Mouse (Mus musculus) adrenal gland, postnatal 25 days (tissue): ENCODE results near the gene Arrdc2. TPM values are rescaled to one million over a fixed set of nuclear protein-coding genes. Genes with fewer than 3 reads are reported as not detected.

Experiments used
- DNase-seq: peaks from one replicate; pipeline ENCODE4 v3.0.0; 2021; ENCODE audit warnings: mixed read lengths
- total RNA-seq: library from RNA; stranded (reverse); gene quantifications from 2 replicates; pipeline ENCODE4 v1.2.3, GENCODE M21; 2021

Gene Arrdc2
- total RNA-seq, 1 experiment from 2014 or later = 14.4 TPM

- DNase-seq = peak; percentile 38
These were observed 24.6 kb upstream of the Arrdc2 start for GRCm38 (mm10) chr8:70863956-70864711.

GRCm38 (mm10) chr8:70862824-70863641 is 23.5 kb upstream of the Arrdc2 start, which contains the start of gene Kcnn1:
Gene Kcnn1 (minus strand): TSS chr8:70863258.
- no peak for DNase-seq

GRCm38 (mm10) chr8:70857516-70857915 is 18.0 kb upstream of the Arrdc2 start:
- DNase-seq = no peak

GRCm38 (mm10) chr8:70856541-70857197 is 17.1 kb upstream of the Arrdc2 start:
- DNase-seq = peak; percentile 84

- no peak for DNase-seq
These were observed 16.5 kb upstream of the Arrdc2 start for GRCm38 (mm10) chr8:70856028-70856427.

- DNase-seq = no peak
These were observed 14.3 kb upstream of the Arrdc2 start for GRCm38 (mm10) chr8:70853863-70854262.

- no peak for DNase-seq
These were observed 13.2 kb upstream of the Arrdc2 start for GRCm38 (mm10) chr8:70852595-70853231.

- DNase-seq = no peak
These were observed 12.3 kb upstream of the Arrdc2 start for GRCm38 (mm10) chr8:70851837-70852236.

- DNase-seq = no peak
These were observed 11.4 kb upstream of the Arrdc2 start for GRCm38 (mm10) chr8:70850947-70851346.

- no peak for DNase-seq
These were observed 10.8 kb upstream of the Arrdc2 start for GRCm38 (mm10) chr8:70850132-70850845.

GRCm38 (mm10) chr8:70849333-70849990 is 9.9 kb upstream of the Arrdc2 start:
- DNase-seq = peak; percentile 24

GRCm38 (mm10) chr8:70846371-70847154 is 7.0 kb upstream of the Arrdc2 start:
- DNase-seq = no peak

- DNase-seq = no peak
These were observed 5.6 kb upstream of the Arrdc2 start for GRCm38 (mm10) chr8:70845108-70845507.

- peak; percentile 95 for DNase-seq
These were observed 5.0 kb upstream of the Arrdc2 start for GRCm38 (mm10) chr8:70844523-70844922.

- DNase-seq = no peak
These were observed 4.4 kb upstream of the Arrdc2 start for GRCm38 (mm10) chr8:70843941-70844340.

- DNase-seq = no peak
These were observed 3.8 kb upstream of the Arrdc2 start for GRCm38 (mm10) chr8:70843214-70843773.

- no peak for DNase-seq
These were observed 3.0 kb upstream of the Arrdc2 start for GRCm38 (mm10) chr8:70842484-70842883.

GRCm38 (mm10) chr8:70841147-70842072 is 1.9 kb upstream of the Arrdc2 start:
- DNase-seq = peak; percentile 89

GRCm38 (mm10) chr8:70840590-70840989 is 1.1 kb upstream of the Arrdc2 start:
- DNase-seq = no peak
